Mouse (Mus musculus) heart, adult 2 months (tissue): ENCODE data around the gene Ugt1a10.

ENCODE experiments used
- CTCF ChIP-seq: fragments of 200-600 bp; IDR thresholded peaks from 2 replicates; pipeline ENCODE4 v1.8.1; 2022; ENCODE audit warnings: antibody characterized with exemption, mild to moderate bottlenecking, moderate library complexity
- EP300 ChIP-seq: fragments of 200-500 bp; IDR thresholded peaks from 2 replicates; pipeline ENCODE4 v1.6.1; 2011; ENCODE audit warnings: low read depth, low read length, control low read depth; ENCODE audit not compliant: insufficient read depth
- POLR2A ChIP-seq: fragments of 200-500 bp; IDR thresholded peaks from 2 replicates; pipeline ENCODE4 v1.6.1; 2011; ENCODE audit warnings: mild to moderate bottlenecking, low read depth, low read length, control low read depth; ENCODE audit not compliant: insufficient read depth

DNA sequence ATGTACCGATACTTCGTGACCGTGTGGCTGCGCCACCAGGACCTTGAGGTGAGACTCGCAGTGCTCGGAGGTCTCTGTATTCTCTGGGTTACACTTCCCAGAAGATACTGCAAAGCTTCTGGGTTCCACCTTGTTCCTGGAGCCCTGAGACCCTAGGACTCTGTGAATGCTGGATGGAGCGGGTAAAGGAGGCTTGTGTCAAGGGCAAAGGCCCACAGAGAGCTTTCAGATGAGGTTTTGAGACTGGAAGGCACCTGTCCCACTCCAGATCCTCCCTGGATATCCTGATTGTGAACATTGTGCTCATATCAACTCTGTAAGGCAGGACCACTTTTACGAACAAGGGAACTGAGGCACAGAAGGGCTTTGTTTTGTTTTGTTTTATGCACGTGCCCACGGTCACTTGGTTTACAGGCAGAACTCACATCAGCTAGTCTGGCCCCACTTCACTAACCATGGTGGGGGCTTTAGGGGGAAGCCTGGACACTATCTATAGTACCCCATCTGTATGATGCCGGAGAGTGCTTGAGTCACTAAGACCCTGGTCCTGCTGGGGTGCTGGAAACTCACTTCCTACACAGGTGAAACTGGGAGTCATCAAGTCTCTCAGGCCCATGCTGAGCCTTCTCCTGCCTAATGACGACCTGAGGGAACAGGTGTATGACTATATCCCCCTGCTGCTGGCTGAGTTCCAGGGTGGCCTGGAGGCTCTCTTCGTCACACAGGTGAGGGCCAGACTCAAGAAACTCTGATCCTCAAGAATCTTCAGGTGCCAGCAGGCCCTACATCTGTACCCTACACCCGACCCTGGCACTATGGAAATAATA is 178.4 kb downstream of the Ugt1a10 start:
- TF ChIP-seq EP300 (no peak), POLR2A (no peak), CTCF (no peak)
